Mouse (Mus musculus) midbrain, embryonic 14.5 days (tissue): ENCODE results near the gene Bin2. TPM values are rescaled to one million over a fixed set of nuclear protein-coding genes. Genes with fewer than 3 reads are reported as not detected.
"Not testable (repeated sequence)": the region's sequence is repeated elsewhere in the genome, so short reads cannot be mapped to it uniquely, and the experiment has no call there.

Source experiments
- ATAC-seq: fragments of 200-750 bp; cut with Nextera tagmentation; 2 replicates; pipeline ENCODE4 v1.8.0; 2017; ENCODE audit warnings: moderate number of reproducible peaks, moderate library complexity; ENCODE audit not compliant: low FRiP score, low TSS enrichment
- DNase-seq: peaks from one replicate; pipeline ENCODE4 v3.0.0-alpha.2; 2015
- H3K27ac ChIP-seq: fragments of 300-500 bp; sonication (generic); replicated peaks from 2 replicates; pipeline ENCODE4 v1.5.1; 2014; ENCODE audit warnings: mild to moderate bottlenecking, low read depth, low read length, moderate library complexity
- H3K27me3 ChIP-seq: fragments of 300-500 bp; sonication (generic); 2 replicates; pipeline ENCODE4 v1.6.1; 2014; ENCODE audit warnings: low read length, control low read depth, mixed read lengths; ENCODE audit not compliant: control insufficient read depth, insufficient read depth
- H3K36me3 ChIP-seq: fragments of 300-500 bp; sonication (generic); 2 replicates; pipeline ENCODE4 v1.6.1; 2014; ENCODE audit warnings: low read length, control low read depth; ENCODE audit not compliant: control insufficient read depth, insufficient read depth
- H3K4me1 ChIP-seq: fragments of 300-500 bp; sonication (generic); 2 replicates; pipeline ENCODE4 v1.6.1; 2014; ENCODE audit warnings: mild to moderate bottlenecking, antibody characterized with exemption, low read length, control low read depth; ENCODE audit not compliant: control insufficient read depth, insufficient read depth
- H3K4me2 ChIP-seq: fragments of 300-500 bp; sonication (generic); 2 replicates; pipeline ENCODE4 v1.6.1; 2014; ENCODE audit warnings: mild to moderate bottlenecking, low read length, moderate library complexity
- H3K4me3 ChIP-seq: fragments of 300-500 bp; sonication (generic); replicated peaks from 2 replicates; pipeline ENCODE4 v1.5.1; 2014; ENCODE audit warnings: low read depth, low read length
- H3K9ac ChIP-seq: fragments of 300-500 bp; sonication (generic); replicated peaks from 2 replicates; pipeline ENCODE4 v1.6.1; 2014; ENCODE audit warnings: mild to moderate bottlenecking, low read length, moderate library complexity
- H3K9me3 ChIP-seq: fragments of 300-500 bp; sonication (generic); 2 replicates; pipeline ENCODE4 v1.6.1; 2016; ENCODE audit warnings: low read length, control low read depth, mixed read lengths; ENCODE audit not compliant: control insufficient read depth
- WGBS: fragments of 180-500 bp; shearing (Covaris S2); extraction: QIAGEN DNeasy Blood & Tissue Kit; methylation state at CpG from one replicate; pipeline ENCODE4 v1.1.7; 2014; 5-methylcytosine and 5-hydroxymethylcytosine counted together
- polyA plus RNA-seq: library from polyadenylated mRNA; unstranded; fragments of >200 nt; fragmentation: Nextera tagmentation; extraction: Ambion mirVana; gene quantifications from 2 replicates; pipeline ENCODE4 v1.2.1, GENCODE M21; 2014

Gene Bin2
- polyA plus RNA-seq, 1 experiment from 2014 or later = 1.8 TPM

DNA sequence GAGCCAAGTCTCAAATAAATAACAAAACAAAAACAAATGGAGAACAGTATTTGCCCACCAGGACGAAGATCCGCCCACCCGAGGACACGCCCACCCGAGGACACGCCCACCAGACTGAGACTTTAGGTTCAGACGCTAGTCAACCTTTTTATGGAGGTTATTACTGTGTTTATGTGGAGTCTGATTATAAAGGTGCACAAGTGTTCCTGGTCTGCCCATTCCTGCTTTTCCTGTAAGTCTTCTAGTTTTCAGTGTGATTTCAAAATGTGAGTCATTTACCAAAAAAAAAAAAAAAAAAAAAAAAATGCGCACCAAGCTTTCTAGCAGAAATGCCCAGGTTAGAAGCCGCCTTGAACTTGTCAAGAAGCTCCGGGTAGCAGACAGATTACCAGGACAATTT lies 42.1 kb downstream of the Bin2 start:
- H3K27me3 ChIP-seq = no peaks in the 10 kb centered on the region
- no peak for ATAC-seq
- DNase-seq = no peak

DNA sequence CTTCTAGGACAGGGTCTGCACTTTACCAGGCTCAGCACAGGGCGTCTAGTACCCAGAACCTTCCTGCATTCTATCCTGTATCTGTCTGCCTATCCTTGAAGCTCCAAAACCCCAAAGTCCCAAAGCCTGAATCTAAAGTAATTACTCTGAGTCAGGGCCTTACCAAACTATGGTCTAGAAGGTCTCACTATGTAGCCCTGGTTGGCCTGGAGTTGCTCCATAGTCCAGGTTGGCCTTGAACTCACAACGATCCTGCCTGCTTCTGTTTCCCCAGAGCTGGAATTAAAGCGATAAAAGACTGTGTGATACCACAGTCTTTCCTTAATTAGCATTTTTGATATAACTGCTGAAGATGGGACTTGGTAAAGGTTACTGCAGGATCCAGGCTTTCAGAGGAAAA lies 44.9 kb downstream of the Bin2 start:
- no peak for ATAC-seq

More for the DNA sequence above, 42.1 kb downstream of the Bin2 start:
- Histone ChIP-seq H3K27ac (no peak overlapping the region), H3K4me2 (no peak overlapping the region), H3K9ac (no peak overlapping the region), H3K36me3 (no peaks in the 10 kb centered on the region), H3K4me1 (no peaks in the 10 kb centered on the region), H3K9me3 (no peaks in the 10 kb centered on the region), H3K4me3 (no peak overlapping the region)
- WGBS = 22% methylated on average over 10 of the region's 10 CpGs

DNA sequence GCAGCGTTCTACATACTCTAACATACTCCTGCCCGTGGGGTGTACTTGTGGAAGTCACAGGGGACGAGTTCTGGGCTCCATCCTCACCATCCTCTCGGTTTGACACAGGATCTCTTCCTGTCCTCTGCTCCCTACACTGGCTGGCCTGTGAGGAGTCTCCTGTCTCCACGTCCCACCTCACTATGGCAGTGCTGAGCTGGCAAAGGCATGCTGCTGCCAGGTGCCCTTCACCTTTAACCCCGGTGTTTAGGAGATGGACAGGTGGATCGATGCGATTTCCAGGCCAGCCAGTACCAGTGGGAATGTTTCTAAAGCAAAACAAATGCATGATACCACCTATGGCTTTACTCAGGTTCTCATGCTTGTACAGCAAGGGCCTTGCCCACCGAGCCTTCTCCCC lies 45.6 kb downstream of the Bin2 start:
- Histone ChIP-seq H3K4me3 (no peak overlapping the region), H3K27me3 (no peaks in the 10 kb centered on the region), H3K27ac (no peak overlapping the region), H3K4me1 (no peaks in the 10 kb centered on the region), H3K36me3 (peaks cover 22% of the 10 kb centered on the region), H3K9me3 (no peaks in the 10 kb centered on the region), H3K4me2 (no peak overlapping the region), H3K9ac (no peak overlapping the region)
- DNase-seq = no peak
- ATAC-seq = no peak
- 88% methylated on average over 9 of the region's 9 CpGs for WGBS

More for the DNA sequence above, 44.9 kb downstream of the Bin2 start:
- Histone ChIP-seq H3K9ac (no peak overlapping the region), H3K4me2 (no peak overlapping the region), H3K9me3 (no peaks in the 10 kb centered on the region), H3K4me3 (no peak overlapping the region), H3K27ac (no peak overlapping the region), H3K36me3 (peaks cover 15% of the 10 kb centered on the region), H3K4me1 (no peaks in the 10 kb centered on the region), H3K27me3 (no peaks in the 10 kb centered on the region)
- no peak for DNase-seq
- 86% methylated on average over 3 of the region's 3 CpGs for WGBS

DNA sequence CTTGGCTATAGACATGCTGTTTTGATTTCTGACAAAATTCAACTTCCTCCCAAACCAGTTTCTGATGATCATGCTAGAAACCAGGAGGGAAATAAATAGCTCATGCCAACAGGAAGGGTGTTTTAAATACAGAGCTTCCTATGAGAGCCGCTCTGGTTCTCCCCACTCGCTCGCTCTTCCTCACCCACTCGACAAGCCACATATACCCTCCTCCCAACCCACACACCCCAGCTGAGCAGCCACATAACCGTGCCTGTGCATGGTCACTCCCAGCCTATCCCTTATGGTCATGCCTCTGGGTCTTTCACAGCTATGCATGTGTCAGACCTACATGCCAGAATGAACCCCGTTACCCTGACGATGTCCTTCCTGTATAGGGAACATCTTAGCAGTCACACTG lies 47.2 kb downstream of the Bin2 start:
- no peaks in the 10 kb centered on the region for H3K27me3 ChIP-seq
- DNase-seq (no peak), ATAC-seq (no peak)
- H3K9ac ChIP-seq = no peak overlapping the region
- H3K9me3 ChIP-seq = no peaks in the 10 kb centered on the region
- peaks cover 32% of the 10 kb centered on the region for H3K36me3 ChIP-seq
- no peak overlapping the region for H3K4me2 ChIP-seq
- WGBS = 90% methylated on average over 7 of the region's 7 CpGs
- H3K27ac ChIP-seq = no peak overlapping the region
- H3K4me3 ChIP-seq = no peak overlapping the region
- H3K4me1 ChIP-seq = no peaks in the 10 kb centered on the region

DNA sequence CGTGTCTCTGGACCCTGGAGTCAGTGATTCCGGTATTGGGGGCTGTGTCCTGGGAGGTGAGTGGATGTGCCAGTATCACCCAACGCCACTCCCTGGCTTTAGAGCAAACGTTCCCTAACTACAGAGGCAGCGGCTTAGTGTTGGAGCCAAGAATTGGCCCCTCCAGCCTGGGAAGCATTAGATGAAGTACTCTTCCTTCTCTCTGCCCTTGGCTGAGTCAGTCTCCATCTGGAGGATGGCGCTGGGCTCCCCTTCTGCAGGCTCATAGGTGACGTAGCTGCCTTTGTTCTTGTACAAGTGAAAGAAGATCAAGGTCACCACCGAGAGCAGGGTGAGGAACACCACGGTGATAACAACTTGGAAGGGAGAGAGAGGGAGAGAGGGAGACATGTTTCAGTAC lies 47.7 kb downstream of the Bin2 start:
- H3K4me3 ChIP-seq, H3K4me2 ChIP-seq, H3K27ac ChIP-seq, ATAC-seq, H3K27me3 ChIP-seq, H3K9ac ChIP-seq, H3K4me1 ChIP-seq, DNase-seq, H3K9me3 ChIP-seq: not testable (repeated sequence)
- WGBS = 78% methylated on average over 9 of the region's 9 CpGs
- peaks cover 32% of the 10 kb centered on the region for H3K36me3 ChIP-seq

DNA sequence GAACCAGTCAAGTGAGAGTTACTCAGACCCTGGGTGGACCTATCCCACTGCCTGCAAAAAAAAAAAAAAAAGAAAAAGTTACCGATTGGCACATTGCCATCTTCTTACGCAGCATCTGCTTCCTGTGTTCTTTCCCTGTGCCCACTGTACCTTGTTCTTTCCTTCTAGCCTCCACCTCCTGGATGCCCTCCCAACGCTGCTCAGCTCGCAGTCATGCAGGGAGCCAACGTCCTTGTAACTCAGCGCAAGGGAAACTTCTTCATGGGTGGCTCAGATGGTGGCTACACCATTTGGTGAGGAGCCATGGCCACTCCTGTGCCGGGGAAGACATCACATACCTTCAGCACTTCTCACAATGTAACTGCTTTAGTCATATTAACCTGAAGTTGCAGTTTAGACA lies 50.2 kb downstream of the Bin2 start:
- Histone ChIP-seq H3K27me3 (no peaks in the 10 kb centered on the region), H3K9me3 (no peaks in the 10 kb centered on the region), H3K27ac (no peak overlapping the region), H3K36me3 (peaks cover 32% of the 10 kb centered on the region), H3K9ac (no peak overlapping the region), H3K4me1 (peaks cover 13% of the 10 kb centered on the region), H3K4me2 (no peak overlapping the region), H3K4me3 (no peak overlapping the region)
- ATAC-seq = no peak
- DNase-seq = no peak
- WGBS = 89% methylated on average over 7 of the region's 7 CpGs

DNA sequence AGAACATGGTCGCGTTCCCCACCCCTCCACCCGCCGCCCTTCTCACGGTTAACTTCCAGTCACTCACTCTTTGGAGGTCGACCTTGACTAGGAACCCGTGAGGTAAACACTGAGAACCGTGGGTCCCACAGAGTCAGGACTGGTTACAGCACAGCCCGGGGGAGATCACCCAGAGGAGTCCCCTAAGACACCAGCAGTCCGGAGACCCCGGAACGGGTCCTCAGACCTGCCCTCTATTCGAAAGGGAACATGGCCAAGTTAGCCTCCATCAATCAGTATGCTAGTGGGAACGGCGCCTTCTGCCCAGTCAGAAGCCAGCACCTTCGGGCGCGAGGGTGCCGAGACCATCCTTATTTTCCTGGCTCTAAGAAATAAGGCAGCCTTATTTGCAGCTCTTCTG lies 53.1 kb downstream of the Bin2 start:
- Histone ChIP-seq H3K4me1 (peaks cover 18% of the 10 kb centered on the region), H3K9ac (peak overlapping the region; percentile 80), H3K9me3 (no peaks in the 10 kb centered on the region), H3K27ac (peak overlapping the region; percentile 97), H3K27me3 (no peaks in the 10 kb centered on the region), H3K4me2 (peak overlapping the region; percentile 87), H3K36me3 (peaks cover 32% of the 10 kb centered on the region), H3K4me3 (peak overlapping the region; percentile 93)
- DNase-seq (no peak), ATAC-seq (peak; percentile 15)
- WGBS = 1% methylated on average over 19 of the region's 19 CpGs

DNA sequence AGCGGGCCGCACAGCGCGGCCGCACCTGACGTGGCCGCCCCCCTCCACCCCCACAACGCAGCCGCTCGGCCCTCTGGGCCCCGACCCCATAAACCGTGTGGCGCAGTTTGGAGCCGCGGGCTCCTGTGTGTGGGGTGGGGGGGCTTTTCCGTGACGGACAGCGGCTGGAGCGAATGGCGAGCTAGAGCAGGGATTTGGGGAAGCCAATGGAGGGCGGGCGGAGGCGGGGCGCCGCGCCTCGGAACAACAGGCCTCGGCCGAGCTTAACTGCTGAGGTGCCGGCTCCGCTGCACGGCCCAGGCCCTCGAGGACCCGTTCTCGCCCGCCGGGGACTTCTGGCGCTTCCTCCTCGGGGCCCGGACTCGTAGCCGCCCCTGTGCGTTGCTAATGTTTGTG lies 53.5 kb downstream of the Bin2 start:
- ATAC-seq = peak; percentile 87
- no peaks in the 10 kb centered on the region for H3K27me3 ChIP-seq
- WGBS = 1% methylated on average over 43 of the region's 43 CpGs

DNA sequence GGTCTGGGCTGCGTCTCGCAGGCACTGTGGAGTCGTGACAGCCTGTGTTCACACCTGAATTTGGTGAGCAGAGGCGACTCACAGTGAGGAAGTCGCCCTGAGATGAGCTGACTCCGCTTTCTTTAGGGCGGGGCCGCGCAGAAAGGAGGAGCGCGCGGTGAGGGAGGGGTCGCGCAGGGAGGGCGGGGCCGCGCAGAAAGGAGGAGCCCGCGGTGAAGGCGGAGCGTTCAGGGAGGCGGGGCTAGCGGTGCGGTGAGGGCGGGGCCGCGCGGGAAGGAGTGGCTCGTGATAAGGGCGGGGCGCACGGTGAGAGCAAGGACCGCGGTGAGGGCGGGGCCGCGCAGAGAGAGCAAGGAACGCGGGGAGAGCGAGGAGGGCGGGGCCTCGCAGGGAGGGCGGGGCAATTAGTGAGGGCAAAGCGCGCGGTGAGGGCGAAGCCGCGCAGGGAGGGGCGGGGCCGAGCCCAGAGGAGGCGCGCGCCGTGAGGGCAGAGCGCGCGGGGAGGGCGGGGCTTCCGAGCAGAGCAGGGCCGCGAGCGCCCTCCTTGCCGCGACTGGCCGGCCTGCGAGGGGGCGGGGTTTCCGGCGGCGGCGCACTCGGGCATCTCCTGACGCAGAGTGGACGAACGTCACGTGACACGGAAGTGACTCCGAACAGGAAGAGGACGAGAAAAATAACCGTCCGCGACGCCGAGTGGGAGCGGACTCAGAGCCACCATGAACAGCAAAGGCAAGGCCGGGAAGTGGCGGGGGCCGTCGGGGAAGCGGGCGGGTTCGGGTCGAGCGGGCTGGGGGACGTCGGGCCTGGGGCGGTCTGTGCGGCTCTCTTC lies 54.1 kb downstream of the Bin2 start, which contains the start of gene Dazap2:
Gene Dazap2 (plus strand): TSS at position 354 of the 829 bp plus-strand sequence.
- no peaks in the 10 kb centered on the region for H3K9me3 ChIP-seq
- DNase-seq (peak; percentile 98), ATAC-seq (peak; percentile 90)
- H3K4me3 ChIP-seq = peak within 1 kb of the TSS; percentile 93
- no peaks in the 10 kb centered on the region for H3K27me3 ChIP-seq
- H3K4me1 ChIP-seq = peaks cover 18% of the 10 kb centered on the region
- peaks cover 24% of the 10 kb centered on the region for H3K36me3 ChIP-seq
- H3K9ac ChIP-seq = peak within 1 kb of the TSS; percentile 80
- peak within 1 kb of the TSS; percentile 97 for H3K27ac ChIP-seq
- H3K4me2 ChIP-seq = peak within 1 kb of the TSS; percentile 87
- 1% methylated on average over 88 of the region's 99 CpGs for WGBS

More for the DNA sequence above, 53.5 kb downstream of the Bin2 start:
- Histone ChIP-seq H3K9ac (peak overlapping the region; percentile 80), H3K4me3 (peak overlapping the region; percentile 93), H3K4me1 (peaks cover 18% of the 10 kb centered on the region), H3K4me2 (peak overlapping the region; percentile 87), H3K27ac (peak overlapping the region; percentile 97), H3K9me3 (no peaks in the 10 kb centered on the region), H3K36me3 (peaks cover 30% of the 10 kb centered on the region)
- peak; percentile 96 for DNase-seq
